Mouse (Mus musculus): ENCODE results near the gene Ncln.
"Not testable (repeated sequence)": the region's sequence is repeated elsewhere in the genome, so short reads cannot be mapped to it uniquely, and the experiment has no call there.

The Ncln gene

GRCm38 (mm10) chr10:81462415-81462804 lies 33.8 kb downstream of the Ncln start:
- no peak for DNase-seq (ENCODE audit: extremely low spot score)

- no peak for DNase-seq (ENCODE audit: extremely low spot score)
Observed at GRCm38 (mm10) chr10:81461673-81462414, 34.3 kb downstream of the Ncln start.

GRCm38 (mm10) chr10:81460951-81461350 lies 35.2 kb downstream of the Ncln start:
- no peak for DNase-seq (ENCODE audit: extremely low spot score)

GRCm38 (mm10) chr10:81460471-81460870 lies 35.7 kb downstream of the Ncln start:
- no peak for DNase-seq (ENCODE audit: extremely low spot score)

GRCm38 (mm10) chr10:81459399-81459798 lies 36.8 kb downstream of the Ncln start:
- DNase-seq (ENCODE audit: extremely low spot score), result no peak

- no peak for DNase-seq (ENCODE audit: extremely low spot score)
Observed at GRCm38 (mm10) chr10:81458267-81458666, 37.9 kb downstream of the Ncln start.

- no peak for DNase-seq (ENCODE audit: extremely low spot score)
Observed at GRCm38 (mm10) chr10:81457624-81458023, 38.6 kb downstream of the Ncln start.

- DNase-seq (ENCODE audit: extremely low spot score), result no peak
Observed at GRCm38 (mm10) chr10:81456983-81457563, 39.1 kb downstream of the Ncln start.

- DNase-seq (ENCODE audit: extremely low spot score), result no peak
Observed at GRCm38 (mm10) chr10:81455181-81455895, 40.9 kb downstream of the Ncln start, which contains the start of gene Nfic. TSS of gene Nfic (minus strand) at chr10:81455635.

- DNase-seq (ENCODE audit: extremely low spot score), result no peak
Observed at GRCm38 (mm10) chr10:81454106-81454505, 42.1 kb downstream of the Ncln start.

- DNase-seq (ENCODE audit: extremely low spot score), result no peak
Observed at GRCm38 (mm10) chr10:81452947-81453288, 43.3 kb downstream of the Ncln start.

- no peak for DNase-seq (ENCODE audit: extremely low spot score)
Observed at GRCm38 (mm10) chr10:81452237-81452946, 43.8 kb downstream of the Ncln start.

- DNase-seq (ENCODE audit: extremely low spot score), result no peak
Observed at GRCm38 (mm10) chr10:81451365-81451745, 44.8 kb downstream of the Ncln start.

- no peak for DNase-seq (ENCODE audit: extremely low spot score)
Observed at GRCm38 (mm10) chr10:81450641-81451364, 45.4 kb downstream of the Ncln start.

GRCm38 (mm10) chr10:81450140-81450539 lies 46.1 kb downstream of the Ncln start:
- peak; percentile 86 for DNase-seq (ENCODE audit: extremely low spot score)

- not testable (repeated sequence) for DNase-seq (ENCODE audit: extremely low spot score)
Observed at GRCm38 (mm10) chr10:81445516-81445915, 50.7 kb downstream of the Ncln start.

- DNase-seq (ENCODE audit: extremely low spot score), result no peak
Observed at GRCm38 (mm10) chr10:81441019-81441418, 55.2 kb downstream of the Ncln start.

All from embryo, embryonic 9.5 days (tissue).